Mouse (Mus musculus) erythroblast, embryonic 14.5 days (primary cell): ENCODE measurements at regions not wholly inside any gene's neighbourhood (a gene's known extent, or its start where the extent isn't known, plus 50 kb on each side); places are given as distances from the start of the nearest gene placed in this dataset.
"Not testable (repeated sequence)": the region's sequence is repeated elsewhere in the genome, so short reads cannot be mapped to it uniquely, and the experiment has no call there.

Experiments
- GATA1 ChIP-seq: IDR thresholded peaks from 2 replicates; pipeline ENCODE4 v1.6.1; 2012; ENCODE audit warnings: low read length, inconsistent platforms, mixed read lengths
- TAL1 ChIP-seq: IDR thresholded peaks from 3 replicates; pipeline ENCODE4 v1.6.1; 2012; ENCODE audit warnings: low read length, inconsistent platforms, mixed read lengths

DNA sequence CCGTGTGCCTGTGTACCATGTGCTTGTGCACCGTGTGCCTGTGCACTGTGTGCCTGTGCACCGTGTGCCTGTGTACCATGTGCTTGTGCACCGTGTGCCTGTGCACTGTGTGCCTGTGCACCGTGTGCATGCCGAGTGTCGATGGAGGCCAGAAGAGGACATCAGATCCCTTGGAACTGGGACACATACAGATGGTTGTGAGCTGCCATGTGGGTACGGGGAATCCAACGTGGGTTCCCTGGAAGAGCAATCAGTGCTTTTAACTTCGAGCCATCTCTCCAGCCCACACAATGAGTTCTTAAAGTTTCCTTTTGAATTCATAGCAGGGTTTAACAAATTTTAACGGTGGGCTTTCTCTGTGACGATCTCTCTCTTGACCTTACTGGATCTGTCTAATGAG, 386.8 kb upstream of the Auts2 start:
- TF ChIP-seq GATA1, TAL1: not testable (repeated sequence)
